Comparison of ENCODE assay signal across 9 mouse cellular contexts in genomic region chr3:117494118-117494517, GRCm38 (mm10).
DNase-seq lines count a peak whose midpoint lies in the region; ATAC-seq and TF ChIP-seq lines count a peak whose summit lies in the region.
"Had no signal": no experiment of that assay in that cellular context is flagged by ENCODE, and none has a peak within 500 bp of the region (broad histone marks: within the 10 kb centered on the region; RNA-seq: fewer than 3 reads in every experiment).

No protein-coding gene starts in this region.

- H3K79me2 ChIP-seq in MEL (ENCODE audit: control insufficient read depth, insufficient read depth, low read length, poor library complexity), result no peaks in the 10 kb centered on the region

- no peak overlapping the region for H3K9ac ChIP-seq in kidney, embryonic 14.5 days (ENCODE audit: low read depth, low read length)
- no peak overlapping the region for H3K9ac ChIP-seq in MEL (ENCODE audit: control insufficient read depth, low read depth, low read length, poor library complexity, severe bottlenecking)
- no peak overlapping the region for H3K9ac ChIP-seq in liver, postnatal 0 days (replicated peaks)
- H3K9ac ChIP-seq: embryonic facial prominence, embryonic 15.5 days had no signal

- no peaks in the 10 kb centered on the region for H3K4me1 ChIP-seq in kidney, embryonic 14.5 days (ENCODE audit: control insufficient read depth, insufficient read depth, low read length)
- H3K4me1 ChIP-seq in MEL (ENCODE audit: control insufficient read depth in 1 of 2, insufficient read depth in 2 of 2, low read length in 2 of 2), result no peaks in the 10 kb centered on the region
- H3K4me1 ChIP-seq in liver, postnatal 0 days (ENCODE audit: insufficient read depth), result no peaks in the 10 kb centered on the region
- H3K4me1 ChIP-seq: embryonic facial prominence, embryonic 15.5 days had no signal

- ATAC-seq in kidney, embryonic 14.5 days (ENCODE audit: low FRiP score, low TSS enrichment), result no peak
- no peak for ATAC-seq in liver, postnatal 0 days

- TF ChIP-seq EP300 in MEL (IDR thresholded peaks at IDR 0.05; ENCODE audit: low read depth in 1 of 2, low read length in 2 of 2), result no peak
- TF ChIP-seq EP300 in liver, postnatal 0 days (IDR thresholded peaks at IDR 0.05; ENCODE audit: low read depth), result no peak

- DNase-seq in kidney, adult 18-20 months, result peak; percentile 23
- DNase-seq in MEL (ENCODE audit: low read depth, low spot score), result peak; percentile 6
- DNase-seq in adrenal gland, adult 8-10 months, result peak; percentile 5
- DNase-seq in forelimb bud, embryonic 11.5 days (ENCODE audit: low read depth, low spot score), result peak; percentile 36
- peak; percentile 25 for DNase-seq in liver, postnatal 0 days
- peak; percentile 9 for DNase-seq in yolk sac, embryonic 10.5 days (ENCODE audit: low spot score)
- no peak for DNase-seq in urinary bladder, postnatal 4 days (ENCODE audit: low spot score in 2 of 2)

- WGBS in kidney, embryonic 14.5 days, result 68% methylated on average over 2 of the region's 2 CpGs
- 45% methylated on average over 2 of the region's 2 CpGs for WGBS in liver, postnatal 0 days (ENCODE audit: insufficient replicate concordance)

- no peaks in the 10 kb centered on the region for H3K36me3 ChIP-seq in kidney, embryonic 14.5 days (ENCODE audit: control insufficient read depth, insufficient read depth, low read length)
- no peaks in the 10 kb centered on the region for H3K36me3 ChIP-seq in MEL (ENCODE audit: control insufficient read depth in 1 of 2, insufficient read depth in 2 of 2, low read length in 2 of 2)
- no peaks in the 10 kb centered on the region for H3K36me3 ChIP-seq in liver, postnatal 0 days (replicated peaks; ENCODE audit: insufficient read depth, low read length)
- H3K36me3 ChIP-seq: embryonic facial prominence, embryonic 15.5 days had no signal

- TF ChIP-seq CTCF in MEL (IDR thresholded peaks at IDR 0.05 in 2 of 3, conservative IDR thresholded peaks at IDR 0.05 in 1 of 3; ENCODE audit: control insufficient read depth in 1 of 3, insufficient read depth in 1 of 3, low read depth in 2 of 3, low read length in 3 of 3, poor library complexity in 1 of 3, severe bottlenecking in 1 of 3), result peak; percentile 11 to 20 (median 17); a peak in 2 of 6 replicates
- TF ChIP-seq CTCF in liver, postnatal 0 days (IDR thresholded peaks at IDR 0.05; ENCODE audit: low read depth), result peak; percentile 44

- H3K27me3 ChIP-seq in kidney, embryonic 14.5 days (ENCODE audit: control insufficient read depth, insufficient read depth, low read length), result no peaks in the 10 kb centered on the region
- H3K27me3 ChIP-seq in MEL (ENCODE audit: control insufficient read depth in 1 of 2, insufficient read depth in 2 of 2, low read length in 2 of 2), result no peaks in the 10 kb centered on the region
- no peaks in the 10 kb centered on the region for H3K27me3 ChIP-seq in liver, postnatal 0 days (ENCODE audit: insufficient read depth, low read length)
- H3K27me3 ChIP-seq: embryonic facial prominence, embryonic 15.5 days had no signal

- H3K4me2 ChIP-seq in kidney, embryonic 14.5 days (replicated peaks; ENCODE audit: low read depth, low read length), result no peak overlapping the region
- no peak overlapping the region for H3K4me2 ChIP-seq in liver, postnatal 0 days (ENCODE audit: low read depth, low read length)
- H3K4me2 ChIP-seq: embryonic facial prominence, embryonic 15.5 days had no signal

- H3K27ac ChIP-seq in kidney, embryonic 14.5 days (ENCODE audit: low read depth, low read length), result no peak overlapping the region
- no peak overlapping the region for H3K27ac ChIP-seq in MEL (ENCODE audit: control insufficient read depth, low read depth, low read length)
- no peak overlapping the region for H3K27ac ChIP-seq in liver, postnatal 0 days (ENCODE audit: low read depth)
- H3K27ac ChIP-seq: embryonic facial prominence, embryonic 15.5 days had no signal

- no peak overlapping the region for H3K4me3 ChIP-seq in kidney, embryonic 14.5 days (ENCODE audit: low read length)
- no peak overlapping the region for H3K4me3 ChIP-seq in MEL (ENCODE audit: control insufficient read depth in 1 of 2, insufficient read depth in 1 of 2, low read depth in 2 of 2, low read length in 2 of 2)
- H3K4me3 ChIP-seq in liver, postnatal 0 days (ENCODE audit: low read depth, low read length), result no peak overlapping the region
- H3K4me3 ChIP-seq: embryonic facial prominence, embryonic 15.5 days had no signal

- H3K9me3 ChIP-seq in kidney, embryonic 14.5 days (ENCODE audit: control insufficient read depth, low read length), result no peaks in the 10 kb centered on the region
- H3K9me3 ChIP-seq in MEL (replicated peaks; ENCODE audit: insufficient read depth, low read length), result no peaks in the 10 kb centered on the region
- H3K9me3 ChIP-seq in liver, postnatal 0 days (ENCODE audit: low read length), result no peaks in the 10 kb centered on the region
- H3K9me3 ChIP-seq: embryonic facial prominence, embryonic 15.5 days had no signal

- no peak; the same call in 1 of the 2 replicates for TF ChIP-seq RAD21 in MEL (IDR thresholded peaks at IDR 0.05; ENCODE audit: low read depth, low read length)

- TF ChIP-seq POLR2A in MEL (IDR thresholded peaks at IDR 0.05; ENCODE audit: control insufficient read depth in 1 of 2, insufficient read depth in 1 of 2, low read depth in 1 of 2, low read length in 2 of 2, poor library complexity in 1 of 2), result no peak

TF ChIP-seq in MEL, 35 proteins besides CTCF, POLR2A, EP300 and RAD21:
- no peak for TF ChIP-seq MXI1 (IDR thresholded peaks at IDR 0.05; ENCODE audit: low read depth, low read length)
- TF ChIP-seq ZNF384 (IDR thresholded peaks at IDR 0.05; ENCODE audit: low read depth, low read length), result no peak
- TF ChIP-seq TCF12 (IDR thresholded peaks at IDR 0.05; ENCODE audit: low read depth, low read length), result no peak

Comparison
In these comparisons a context has a peak if more than half of its experiments do, and no peak if none do; other contexts are left out.
1. DNase-seq: peak in kidney, adult 18-20 months (single experiment), MEL (single experiment), adrenal gland, adult 8-10 months (single experiment), forelimb bud, embryonic 11.5 days (single experiment), liver, postnatal 0 days (single experiment) and yolk sac, embryonic 10.5 days (single experiment); none in urinary bladder, postnatal 4 days (0 of 2).